ENCODE assay signal across 25 mouse cellular contexts in the genomic region with DNA sequence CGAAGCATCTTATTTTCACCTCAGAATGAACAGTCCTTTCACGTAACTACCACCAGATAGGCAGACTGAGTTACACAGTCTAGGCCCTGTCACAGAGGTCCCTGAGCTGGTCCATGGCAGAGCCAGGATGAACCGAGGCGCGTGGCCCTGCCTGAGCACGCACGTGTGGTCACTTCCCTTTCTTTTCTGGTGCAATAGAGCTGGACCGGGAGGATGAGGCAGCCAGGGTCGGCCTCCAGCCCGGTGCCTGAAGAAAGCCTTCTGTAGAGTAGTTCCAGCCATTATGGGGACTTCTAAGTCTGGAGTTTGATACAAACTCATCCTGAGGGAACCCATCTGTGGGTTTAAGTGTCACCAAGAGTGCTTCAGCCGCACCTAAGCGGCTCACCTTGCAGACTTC. TPM values are rescaled to one million over a fixed set of nuclear protein-coding genes. Genes with fewer than 3 reads are reported as not detected.
DNase-seq lines count a peak whose midpoint lies in the region; ATAC-seq and TF ChIP-seq lines count a peak whose summit lies in the region.
"Had no signal": no experiment of that assay in that cellular context is flagged by ENCODE, and none has a peak within 500 bp of the region (broad histone marks: within the 10 kb centered on the region; RNA-seq: fewer than 3 reads in every experiment).

No protein-coding gene starts in this region.

- H3K36me3 ChIP-seq in embryonic facial prominence, embryonic 15.5 days = no peaks in the 10 kb centered on the region
- H3K36me3 ChIP-seq in embryonic facial prominence, embryonic 10.5 days (replicated peaks) = no peaks in the 10 kb centered on the region
- no peaks in the 10 kb centered on the region for H3K36me3 ChIP-seq in liver, embryonic 12.5 days
- no peaks in the 10 kb centered on the region for H3K36me3 ChIP-seq in hindbrain, postnatal 0 days (ENCODE audit: insufficient read depth, low read length)
- H3K36me3 ChIP-seq: forebrain, embryonic 15.5 days; heart, embryonic 12.5 days; heart, embryonic 15.5 days; hindbrain, embryonic 10.5 days; hindbrain, embryonic 13.5 days; intestine, embryonic 15.5 days had no signal

- H3K9me3 ChIP-seq in embryonic facial prominence, embryonic 15.5 days (replicated peaks) = no peaks in the 10 kb centered on the region
- no peaks in the 10 kb centered on the region for H3K9me3 ChIP-seq in embryonic facial prominence, embryonic 10.5 days
- no peaks in the 10 kb centered on the region for H3K9me3 ChIP-seq in liver, embryonic 12.5 days (replicated peaks)
- H3K9me3 ChIP-seq in hindbrain, postnatal 0 days (ENCODE audit: low read length) = no peaks in the 10 kb centered on the region
- H3K9me3 ChIP-seq: forebrain, embryonic 15.5 days; heart, embryonic 12.5 days; heart, embryonic 15.5 days; hindbrain, embryonic 10.5 days; hindbrain, embryonic 13.5 days; intestine, embryonic 15.5 days had no signal

- H3K4me2 ChIP-seq in embryonic facial prominence, embryonic 15.5 days (replicated peaks) = no peak overlapping the region
- H3K4me2 ChIP-seq in liver, embryonic 12.5 days = no peak overlapping the region
- H3K4me2 ChIP-seq in hindbrain, postnatal 0 days (ENCODE audit: low read depth, low read length) = no peak overlapping the region
- H3K4me2 ChIP-seq: forebrain, embryonic 15.5 days; heart, embryonic 12.5 days; heart, embryonic 15.5 days; hindbrain, embryonic 13.5 days; intestine, embryonic 15.5 days had no signal

- WGBS in embryonic facial prominence, embryonic 15.5 days = 93% methylated on average over 12 of the region's 12 CpGs
- WGBS in embryonic facial prominence, embryonic 10.5 days = 96% methylated on average over 12 of the region's 12 CpGs
- WGBS in liver, embryonic 12.5 days (ENCODE audit: insufficient replicate concordance) = 83% methylated on average over 12 of the region's 12 CpGs
- 95% methylated on average over 12 of the region's 12 CpGs for WGBS in hindbrain, postnatal 0 days

- H3K27ac ChIP-seq in embryonic facial prominence, embryonic 15.5 days (replicated peaks) = no peak overlapping the region
- no peak overlapping the region for H3K27ac ChIP-seq in embryonic facial prominence, embryonic 10.5 days (replicated peaks)
- H3K27ac ChIP-seq in liver, embryonic 12.5 days = peak overlapping the region; percentile 46; the same call in 1 of the 2 replicates
- H3K27ac ChIP-seq in hindbrain, postnatal 0 days = no peak overlapping the region
- H3K27ac ChIP-seq: forebrain, embryonic 15.5 days; hindbrain, embryonic 10.5 days; hindbrain, embryonic 13.5 days; intestine, embryonic 15.5 days had no signal

- no peak overlapping the region for H3K9ac ChIP-seq in embryonic facial prominence, embryonic 15.5 days
- no peak overlapping the region for H3K9ac ChIP-seq in liver, embryonic 12.5 days
- H3K9ac ChIP-seq in hindbrain, postnatal 0 days (replicated peaks; ENCODE audit: low read length) = no peak overlapping the region
- H3K9ac ChIP-seq: forebrain, embryonic 15.5 days; heart, embryonic 12.5 days; heart, embryonic 15.5 days; hindbrain, embryonic 13.5 days; intestine, embryonic 15.5 days had no signal

- TF ChIP-seq CTCF in hindbrain, postnatal 0 days (IDR thresholded peaks at IDR 0.05; ENCODE audit: low read depth) = no peak

- H3K27me3 ChIP-seq in embryonic facial prominence, embryonic 15.5 days = no peaks in the 10 kb centered on the region
- H3K27me3 ChIP-seq in embryonic facial prominence, embryonic 10.5 days (replicated peaks; ENCODE audit: low read depth, poor library complexity, severe bottlenecking) = no peaks in the 10 kb centered on the region
- H3K27me3 ChIP-seq in liver, embryonic 12.5 days (replicated peaks) = no peaks in the 10 kb centered on the region
- no peaks in the 10 kb centered on the region for H3K27me3 ChIP-seq in hindbrain, postnatal 0 days (ENCODE audit: insufficient read depth, low read length)
- H3K27me3 ChIP-seq: forebrain, embryonic 15.5 days; heart, embryonic 12.5 days; heart, embryonic 15.5 days; hindbrain, embryonic 13.5 days; intestine, embryonic 15.5 days had no signal

- ATAC-seq in embryonic facial prominence, embryonic 15.5 days (ENCODE audit: insufficient number of reproducible peaks, low FRiP score, low TSS enrichment, low read depth) = peak; percentile 43; the same call in 1 of the 2 replicates
- no peak for ATAC-seq in liver, embryonic 12.5 days
- peak; percentile 52 for ATAC-seq in inflammation-experienced regulatory T-cells, adult 6 months
- no peak for ATAC-seq in hindbrain, postnatal 0 days
- ATAC-seq: forebrain, embryonic 15.5 days; hindbrain, embryonic 16.5 days; intestine, embryonic 15.5 days had no signal

- no peak for DNase-seq in embryonic facial prominence, embryonic 10.5 days (ENCODE audit: low spot score)
- DNase-seq in liver = no peak
- peak; percentile 40 for DNase-seq in naive thymus-derived CD4-positive, alpha-beta T cell, adult 2 months (ENCODE audit: low read depth)
- no peak for DNase-seq in left cerebral cortex, adult 8-10 months (ENCODE audit: low spot score in 2 of 2)
- no peak for DNase-seq in hindbrain, postnatal 0 days (ENCODE audit: low spot score)
- DNase-seq: adrenal gland, adult 2 months; adrenal gland, postnatal 14 days; cerebellum, adult 11 months; cerebellum, adult 2 months; cerebellum, adult 9-11 months; cerebellum, postnatal 25 days; embryo, embryonic 11 days; gastrocnemius, postnatal 25 days; heart, postnatal 10 days; heart, postnatal 36 days had no signal

- H3K4me1 ChIP-seq in embryonic facial prominence, embryonic 15.5 days = no peaks in the 10 kb centered on the region
- 0 out of 2 replicates have a peak, but pooled peaks cover 4% of the 10 kb centered on the region for H3K4me1 ChIP-seq in embryonic facial prominence, embryonic 10.5 days
- peaks cover 32% of the 10 kb centered on the region for H3K4me1 ChIP-seq in liver, embryonic 12.5 days
- peaks cover 7% of the 10 kb centered on the region; the same call in 1 of the 2 replicates for H3K4me1 ChIP-seq in hindbrain, postnatal 0 days (ENCODE audit: insufficient read depth, low read length)
- H3K4me1 ChIP-seq: intestine, embryonic 15.5 days had no signal

- H3K4me3 ChIP-seq in embryonic facial prominence, embryonic 15.5 days (replicated peaks) = no peak overlapping the region
- no peak overlapping the region for H3K4me3 ChIP-seq in embryonic facial prominence, embryonic 10.5 days
- H3K4me3 ChIP-seq in liver, embryonic 12.5 days = no peak overlapping the region
- no peak overlapping the region for H3K4me3 ChIP-seq in hindbrain, postnatal 0 days (ENCODE audit: low read length)
- H3K4me3 ChIP-seq: forebrain, embryonic 15.5 days; heart, embryonic 12.5 days; heart, embryonic 15.5 days; hindbrain, embryonic 10.5 days; hindbrain, embryonic 13.5 days; intestine, embryonic 15.5 days had no signal

RNA-seq across cellular contexts. Expression of a gene that starts 42.1 kb away (rescaled TPM):
- polyA plus RNA-seq in embryonic facial prominence, embryonic 15.5 days (2015; fragmentation: Nextera tagmentation; extraction: Ambion mirVana) = 17.3 and 17.4 TPM in 2 replicates
- polyA plus RNA-seq in embryonic facial prominence, embryonic 10.5 days (2016; fragmentation: Nextera tagmentation; extraction: Ambion mirVana) = 32.5 and 35.7 TPM in 2 replicates
- polyA plus RNA-seq in liver, embryonic 12.5 days (2016; fragmentation: Nextera tagmentation; extraction: Ambion mirVana) = 9.4 and 9.7 TPM in 2 replicates
- polyA plus RNA-seq in inflammation-experienced regulatory T-cells, adult 6 months (2017; shearing (Covaris generic)) = 10 to 100 TPM in 2 of 3 experiments, 1 to 10 TPM in 1; 8.8 to 16.6 (median 14.3) TPM
- 1 to 10 TPM; 5.2 to 5.9 (median 5.4) TPM for total RNA-seq in left cerebral cortex, adult 8-10 months (2022)
- 11.3 and 15.9 TPM in 2 replicates for total RNA-seq in hindbrain, postnatal 0 days (2014; rRNA removed)
- 7.8 and 7.9 TPM in 2 replicates for polyA plus RNA-seq in hindbrain, postnatal 0 days (2015; fragmentation: Nextera tagmentation; extraction: Ambion mirVana)

Comparison
In these comparisons a context has a peak if more than half of its experiments do, and no peak if none do; other contexts are left out.
1. ATAC-seq: peak in embryonic facial prominence, embryonic 15.5 days (single experiment) and inflammation-experienced regulatory T-cells, adult 6 months (single experiment); none in liver, embryonic 12.5 days (single experiment) and hindbrain, postnatal 0 days (single experiment).